Mouse (Mus musculus) induced T-regulatory cell, adult 2 months (primary cell): ENCODE data around the gene Srm.

Source experiments
- DNase-seq: peaks from one replicate; pipeline ENCODE4 v3.0.0-alpha.2; 2012; ENCODE audit warnings: low read depth

The Srm gene

GRCm38 (mm10) chr4:148601871-148602270 lies 10.6 kb downstream of the Srm start:
- no peak for DNase-seq

- no peak for DNase-seq
Observed at GRCm38 (mm10) chr4:148602357-148603120, 11.2 kb downstream of the Srm start, which contains the start of gene Masp2. Gene Masp2 (plus strand): TSS chr4:148602554.

GRCm38 (mm10) chr4:148603376-148604139 lies 12.3 kb downstream of the Srm start:
- DNase-seq, result no peak

DNA sequence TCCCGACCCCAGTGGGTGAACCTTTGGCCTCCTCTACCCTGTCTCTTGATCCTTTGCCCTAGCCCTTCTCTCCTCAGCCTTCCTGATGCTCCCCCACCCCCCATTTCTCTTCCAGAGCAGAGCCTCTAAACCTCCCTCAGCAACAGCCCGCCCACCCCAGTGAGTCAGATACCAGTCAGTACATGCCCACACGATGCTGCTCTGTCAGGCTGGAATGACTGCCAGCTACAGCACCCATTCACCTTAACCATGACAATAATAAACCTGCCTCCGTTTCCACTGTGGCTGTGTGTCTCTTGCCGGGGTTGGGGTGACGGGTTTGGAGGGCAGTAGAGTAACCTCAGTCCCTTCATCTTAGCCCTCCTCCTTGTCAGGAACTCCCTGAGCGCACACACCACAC lies 12.8 kb downstream of the Srm start:
- no peak for DNase-seq

DNA sequence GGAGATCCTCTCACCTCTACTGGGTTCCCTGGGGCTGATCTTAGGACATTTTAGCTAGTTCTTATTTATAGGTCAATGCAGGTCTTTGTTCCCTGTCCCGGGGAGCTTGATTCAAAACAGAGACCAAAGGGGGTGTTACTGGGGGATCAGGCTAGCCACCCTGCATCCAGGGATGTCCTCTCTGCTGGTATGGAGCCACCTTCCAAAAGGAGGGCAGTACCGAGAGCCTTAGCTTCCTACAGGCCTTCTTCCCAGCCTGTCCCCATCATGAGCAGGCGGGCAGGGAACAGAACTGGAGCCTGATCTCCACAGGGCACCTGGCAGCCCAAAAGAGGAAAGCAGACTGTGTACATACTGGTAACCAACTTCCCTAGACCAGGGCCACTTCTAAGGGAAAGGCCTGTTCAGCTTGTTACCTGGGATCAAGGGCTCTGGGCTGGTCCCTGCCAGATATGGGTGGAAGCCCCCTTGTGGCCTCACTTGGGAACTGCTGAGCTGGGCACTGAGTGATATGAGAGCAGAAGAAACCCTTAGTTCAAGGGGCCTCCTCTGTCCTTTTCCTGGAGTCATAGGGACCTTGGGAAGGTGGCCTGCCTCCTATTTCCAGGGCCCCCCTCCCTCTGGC lies 13.3 kb downstream of the Srm start:
- peak; percentile 77 for DNase-seq

GRCm38 (mm10) chr4:148607758-148608157 lies 16.5 kb downstream of the Srm start:
- DNase-seq, result peak; percentile 85

- no peak for DNase-seq
Observed at GRCm38 (mm10) chr4:148609805-148610204, 18.5 kb downstream of the Srm start.

- DNase-seq, result no peak
Observed at GRCm38 (mm10) chr4:148610631-148611364, 19.5 kb downstream of the Srm start.

DNA sequence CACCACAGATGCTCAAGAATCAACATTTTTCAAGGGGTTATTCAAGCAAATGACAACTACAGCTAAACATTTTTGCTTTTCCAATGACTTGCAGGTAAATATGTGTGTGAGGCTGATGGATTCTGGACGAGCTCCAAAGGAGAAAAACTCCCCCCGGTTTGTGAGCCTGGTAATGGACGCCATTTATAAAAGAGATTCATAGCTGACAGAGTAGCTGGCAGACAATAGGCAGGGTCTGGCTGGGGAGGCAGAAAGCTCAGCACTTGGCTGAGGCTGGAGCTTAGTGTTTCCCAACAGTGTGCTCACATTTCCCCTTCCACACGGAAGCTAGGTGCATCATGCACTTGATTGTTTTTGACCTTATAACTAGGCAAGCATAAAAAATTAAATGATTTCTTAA lies 21.3 kb downstream of the Srm start:
- no peak for DNase-seq

DNA sequence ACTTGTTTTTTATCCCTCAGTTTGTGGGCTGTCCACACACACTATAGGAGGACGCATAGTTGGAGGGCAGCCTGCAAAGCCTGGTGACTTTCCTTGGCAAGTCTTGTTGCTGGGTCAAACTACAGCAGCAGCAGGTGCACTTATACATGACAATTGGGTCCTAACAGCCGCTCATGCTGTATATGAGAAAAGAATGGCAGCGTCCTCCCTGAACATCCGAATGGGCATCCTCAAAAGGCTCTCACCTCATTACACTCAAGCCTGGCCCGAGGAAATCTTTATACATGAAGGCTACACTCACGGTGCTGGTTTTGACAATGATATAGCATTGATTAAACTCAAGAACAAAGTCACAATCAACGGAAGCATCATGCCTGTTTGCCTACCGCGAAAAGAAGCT lies 22.4 kb downstream of the Srm start:
- no peak for DNase-seq

DNA sequence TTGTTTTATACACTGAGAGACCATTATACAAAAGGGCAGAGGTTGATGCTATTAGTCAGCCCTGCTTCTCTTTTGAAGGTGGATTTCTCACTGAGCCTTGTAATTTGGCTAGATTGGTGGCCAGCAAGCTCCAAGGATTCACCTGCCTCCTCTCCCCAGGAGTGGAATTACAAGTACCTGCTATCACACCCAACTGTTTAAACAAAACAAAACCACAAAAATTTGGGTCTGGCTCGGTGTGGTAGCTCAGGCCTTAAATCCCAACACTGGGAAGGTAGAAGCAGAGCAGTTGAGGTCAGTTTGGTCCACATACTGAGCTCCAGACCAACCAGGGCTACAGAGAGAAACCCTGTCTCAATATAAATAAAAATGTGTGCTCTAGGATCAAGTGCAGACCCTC lies 28.5 kb downstream of the Srm start:
- no peak for DNase-seq

DNA sequence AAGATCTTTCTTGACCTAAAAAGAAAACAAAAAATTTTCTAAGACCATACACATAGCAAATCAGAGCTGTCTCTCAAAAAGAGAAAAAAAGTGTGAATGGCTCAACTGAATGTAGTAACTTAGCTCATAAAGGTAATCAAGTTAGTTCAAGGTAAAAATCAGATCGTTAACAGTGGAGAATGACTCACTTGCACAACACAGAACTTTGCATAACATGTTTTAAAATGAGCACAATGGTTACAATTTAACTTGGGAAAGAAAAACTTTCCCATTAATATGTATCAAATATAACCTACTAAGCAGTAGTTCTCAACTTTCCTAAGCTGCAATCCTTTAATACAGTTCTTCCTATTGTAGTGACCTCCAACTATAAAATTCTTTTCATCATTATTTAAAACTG lies 29.4 kb downstream of the Srm start:
- DNase-seq, result no peak

GRCm38 (mm10) chr4:148622485-148622884 lies 31.2 kb downstream of the Srm start:
- no peak for DNase-seq

- no peak for DNase-seq
Observed at GRCm38 (mm10) chr4:148623609-148624008, 32.3 kb downstream of the Srm start.

GRCm38 (mm10) chr4:148625010-148625409 lies 33.7 kb downstream of the Srm start:
- no peak for DNase-seq

DNA sequence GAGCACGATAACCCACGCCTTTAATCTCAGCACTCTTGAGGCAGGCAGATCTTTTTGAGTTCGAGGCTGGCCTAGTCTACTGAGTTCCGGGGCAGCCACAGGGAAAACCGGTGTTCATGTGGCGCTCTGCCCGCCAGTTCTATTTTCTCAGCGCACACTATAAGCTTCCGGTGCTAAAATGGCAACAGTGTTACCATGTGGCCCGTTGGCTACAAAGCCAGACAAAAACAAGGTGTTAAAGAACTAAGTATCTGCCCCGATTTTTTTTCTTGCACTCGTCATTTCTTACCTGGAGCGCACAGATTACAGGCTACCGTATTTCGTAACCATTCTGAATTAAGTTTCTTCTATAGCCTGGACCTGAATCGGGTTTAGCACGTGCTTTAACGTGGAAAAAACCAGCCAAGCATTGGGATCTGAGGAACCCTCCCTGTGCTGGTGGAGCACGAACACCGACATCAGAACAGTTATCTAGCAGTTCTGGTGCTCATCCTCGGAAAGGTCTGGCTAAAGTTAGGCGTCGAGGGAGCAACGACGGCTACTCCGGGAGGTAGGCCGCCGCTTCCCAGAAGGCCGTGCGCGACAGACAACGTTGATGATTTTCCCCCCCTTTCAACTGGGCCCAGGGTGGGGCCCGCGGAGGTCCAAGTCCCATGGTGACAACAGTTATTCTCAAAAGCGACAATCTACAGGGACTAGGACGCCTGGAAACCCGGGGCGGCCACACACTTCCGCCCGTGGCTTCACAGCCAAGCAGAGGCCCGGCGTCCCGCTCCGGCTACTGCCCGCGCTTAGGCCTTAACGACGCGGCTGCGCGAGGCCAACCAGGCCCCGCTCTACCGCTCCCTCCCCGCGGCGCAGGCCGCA lies 34.7 kb downstream of the Srm start:
- DNase-seq, result peak; percentile 83

- DNase-seq, result peak; percentile 98
Observed at GRCm38 (mm10) chr4:148626623-148627185, 35.4 kb downstream of the Srm start, which contains the start of gene Tardbp. Gene Tardbp (minus strand): TSS chr4:148627019.

- no peak for DNase-seq
Observed at GRCm38 (mm10) chr4:148627246-148627645, 35.9 kb downstream of the Srm start.

DNA sequence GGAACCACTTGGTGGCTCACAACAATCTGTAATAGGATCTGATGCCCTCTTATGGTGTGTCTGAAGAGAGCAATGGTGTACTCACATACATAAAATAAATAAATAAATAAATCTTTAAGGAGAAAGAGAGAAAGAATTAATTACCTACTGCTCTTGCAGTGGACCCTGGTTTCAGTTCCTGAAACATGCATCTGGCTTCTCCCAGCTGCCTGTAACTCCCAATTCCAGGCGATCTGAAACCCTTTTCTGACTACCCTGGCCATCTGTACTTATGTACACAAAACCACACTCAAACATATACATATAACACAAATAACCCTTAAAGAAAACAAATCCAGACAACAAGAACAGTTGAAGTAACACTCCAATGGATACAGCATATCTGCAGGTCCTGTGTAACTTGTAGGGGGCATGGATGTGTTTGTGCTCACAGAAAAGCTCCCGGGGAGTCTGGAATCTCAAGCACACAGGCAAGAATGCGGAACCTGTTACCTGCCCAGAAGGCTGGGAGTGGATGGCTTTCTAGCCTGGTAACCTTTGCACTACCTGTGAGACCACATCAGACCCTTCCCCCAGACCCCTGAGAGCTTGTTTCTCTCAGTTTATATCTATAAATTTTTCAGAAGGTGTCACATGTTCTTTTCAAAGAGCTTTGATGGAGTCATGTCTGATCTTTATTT lies 40.9 kb downstream of the Srm start:
- DNase-seq, result no peak

DNA sequence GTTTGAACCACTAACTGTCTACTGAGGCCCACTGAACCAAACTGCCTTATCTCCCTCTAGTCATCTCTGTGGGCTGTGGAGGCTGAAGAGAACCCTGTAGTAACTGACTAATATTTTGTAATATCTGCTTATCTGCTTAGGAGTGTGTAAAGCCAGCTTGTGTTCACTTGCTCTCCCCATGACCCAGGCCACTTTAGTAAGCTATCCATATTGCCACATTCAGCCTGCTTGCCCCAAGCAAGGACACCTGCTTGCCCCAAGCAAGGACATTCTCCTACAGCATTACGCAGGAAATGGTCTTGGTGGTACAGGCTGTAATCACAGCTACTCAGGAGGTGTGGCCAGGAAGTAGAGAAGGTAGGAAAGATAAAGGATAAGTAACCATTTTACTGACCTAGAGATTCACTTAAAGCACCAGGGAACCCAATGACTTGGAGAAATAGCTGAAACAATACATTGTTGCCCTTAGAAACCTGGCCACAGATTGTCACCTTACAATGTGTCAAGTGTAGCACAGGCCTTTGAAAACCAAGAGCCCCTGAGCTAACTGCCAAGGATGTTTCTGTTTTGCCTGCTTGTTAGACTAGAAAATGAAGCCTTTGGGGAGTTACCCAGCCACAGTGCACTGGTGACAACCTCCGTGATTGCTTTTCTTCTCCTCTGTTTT lies 42.2 kb downstream of the Srm start:
- DNase-seq, result peak; percentile 26
